Mouse (Mus musculus) MEL (cell line): ENCODE measurements around the gene Egfl7. TPM values are rescaled to one million over a fixed set of nuclear protein-coding genes. Genes with fewer than 3 reads are reported as not detected.

Source experiments
- DNase-seq: peaks from one replicate; pipeline ENCODE4 v3.0.0; 2011; ENCODE audit warnings: low read depth, low spot score
- H3K27ac ChIP-seq: 2 replicates; pipeline ENCODE4 v1.5.1; 2012; ENCODE audit warnings: low read depth, mild to moderate bottlenecking, control low read depth, low read length, moderate library complexity; ENCODE audit not compliant: control insufficient read depth
- H3K27me3 ChIP-seq, 2 experiments: fragments of 150-350 bp in 1 of 2; sonication (generic) in 1 of 2; 2 replicates each; pipeline ENCODE4 v1.6.1; 2012; ENCODE audit warnings: low read length in 2 of 2, mild to moderate bottlenecking in 2 of 2, improper control_type of control experiment in 1 of 2, moderate library complexity in 1 of 2; ENCODE audit not compliant: insufficient read depth in 2 of 2, control insufficient read depth in 1 of 2
- H3K36me3 ChIP-seq, 2 experiments: 2 replicates each; pipeline ENCODE4 v1.6.1; 2012 to 2014; ENCODE audit warnings: low read length in 2 of 2, improper control_type of control experiment in 1 of 2, inconsistent platforms in 1 of 2, mild to moderate bottlenecking in 1 of 2; ENCODE audit not compliant: insufficient read depth in 2 of 2, control insufficient read depth in 1 of 2
- H3K4me1 ChIP-seq, 2 experiments: fragments of 150-350 bp in 1 of 2; sonication (generic) in 1 of 2; 2 replicates each; pipeline ENCODE4 v1.6.1; 2012; ENCODE audit warnings: low read length in 2 of 2, improper control_type of control experiment in 1 of 2, mild to moderate bottlenecking in 1 of 2; ENCODE audit not compliant: insufficient read depth in 2 of 2, control insufficient read depth in 1 of 2
- H3K4me3 ChIP-seq, 2 experiments: fragments of 150-350 bp in 1 of 2; sonication (generic) in 1 of 2; 2 replicates each; pipeline ENCODE4 v1.5.1; 2012; ENCODE audit warnings: low read depth in 2 of 2, low read length in 2 of 2, mild to moderate bottlenecking in 2 of 2, moderate library complexity in 2 of 2, control low read depth in 1 of 2, improper control_type of control experiment in 1 of 2; ENCODE audit not compliant: control insufficient read depth in 1 of 2, insufficient read depth in 1 of 2
- H3K79me2 ChIP-seq: 2 replicates; pipeline ENCODE4 v1.6.1; 2012; ENCODE audit warnings: mild to moderate bottlenecking, low read length, moderate library complexity; ENCODE audit not compliant: control insufficient read depth, poor library complexity, insufficient read depth
- H3K9ac ChIP-seq: 2 replicates; pipeline ENCODE4 v1.6.1; 2012; ENCODE audit warnings: low read depth, mild to moderate bottlenecking, control low read depth, low read length, moderate library complexity; ENCODE audit not compliant: control insufficient read depth, poor library complexity, severe bottlenecking
- H3K9me3 ChIP-seq: fragments of 150-350 bp; sonication (generic); replicated peaks from 2 replicates; pipeline ENCODE4 v1.6.1; 2012; ENCODE audit warnings: mild to moderate bottlenecking, low read length, improper control_type of control experiment, moderate library complexity; ENCODE audit not compliant: insufficient read depth
- CTCF ChIP-seq, 3 experiments: IDR thresholded peaks in 2 of 3; conservative IDR thresholded peaks in 1 of 3; 2 replicates each; pipeline ENCODE4 v1.5.1; 2011 to 2012; ENCODE audit warnings: low read length in 3 of 3, low read depth in 2 of 3, mild to moderate bottlenecking in 2 of 3, improper control_type of control experiment in 1 of 3, inconsistent platforms in 1 of 3, mixed read lengths in 1 of 3, moderate library complexity in 1 of 3; ENCODE audit not compliant: control insufficient read depth in 1 of 3, insufficient read depth in 1 of 3, poor library complexity in 1 of 3, severe bottlenecking in 1 of 3
- ETS1 ChIP-seq: IDR thresholded peaks from 2 replicates; pipeline ENCODE4 v1.6.1; 2012; ENCODE audit warnings: low read depth, mild to moderate bottlenecking, inconsistent platforms, low read length, improper control_type of control experiment, moderate library complexity
- GATA1 ChIP-seq: IDR thresholded peaks from 2 replicates; pipeline ENCODE4 v1.6.1; 2011; ENCODE audit warnings: low read depth, low read length, improper control_type of control experiment
- KAT2A ChIP-seq: conservative IDR thresholded peaks from 2 replicates; pipeline ENCODE4 v1.6.1; 2012; ENCODE audit warnings: low read depth, low read length, improper control_type of control experiment, inconsistent platforms
- MAFK ChIP-seq: IDR thresholded peaks from 2 replicates; pipeline ENCODE4 v1.6.1; 2011; ENCODE audit warnings: low read depth, mild to moderate bottlenecking, low read length, improper control_type of control experiment, borderline replicate concordance
- MAZ ChIP-seq: IDR thresholded peaks from 2 replicates; pipeline ENCODE4 v1.6.1; 2012; ENCODE audit warnings: low read depth, mild to moderate bottlenecking, inconsistent platforms, low read length, improper control_type of control experiment
- MYB ChIP-seq: IDR thresholded peaks from 2 replicates; pipeline ENCODE4 v1.6.1; 2011; ENCODE audit warnings: mild to moderate bottlenecking, low read depth, low read length, improper control_type of control experiment
- NELFE ChIP-seq: IDR thresholded peaks from 2 replicates; pipeline ENCODE4 v1.6.1; 2011; ENCODE audit warnings: low read depth, low read length, improper control_type of control experiment
- POLR2AphosphoS2 ChIP-seq: IDR thresholded peaks from 2 replicates; pipeline ENCODE4 v1.6.1; 2011; ENCODE audit warnings: low read length, improper control_type of control experiment
- POLR2AphosphoS5 ChIP-seq: IDR thresholded peaks from 2 replicates; pipeline ENCODE4 v1.6.1; 2012; ENCODE audit warnings: low read depth, borderline replicate concordance, mild to moderate bottlenecking, inconsistent platforms, low read length, moderate library complexity, mixed read lengths
- RAD21 ChIP-seq: IDR thresholded peaks from 2 replicates; pipeline ENCODE4 v1.6.1; 2011; ENCODE audit warnings: mild to moderate bottlenecking, low read depth, low read length, improper control_type of control experiment
- SMC3 ChIP-seq: IDR thresholded peaks from 2 replicates; pipeline ENCODE4 v1.6.1; 2011; ENCODE audit warnings: low read depth, low read length, improper control_type of control experiment
- ZC3H11A ChIP-seq: IDR thresholded peaks from 2 replicates; pipeline ENCODE4 v1.6.1; 2012; ENCODE audit warnings: low read depth, mild to moderate bottlenecking, inconsistent platforms, low read length, improper control_type of control experiment
- ZMIZ1 ChIP-seq: IDR thresholded peaks from 2 replicates; pipeline ENCODE4 v1.6.1; 2012; ENCODE audit warnings: low read depth, mild to moderate bottlenecking, inconsistent platforms, low read length, improper control_type of control experiment, moderate library complexity
- polyA plus RNA-seq, 2 experiments: library from polyadenylated mRNA; stranded (reverse) in 1 of 2; unstranded in 1 of 2; fragments of >175 nt in 1 of 2; fragments of >200 nt in 1 of 2; gene quantifications; 2 replicates each; pipeline versions ENCODE4 v1.2.1 to v1.2.4; 2012; ENCODE audit warnings: low replicate concordance in 2 of 2, low read depth in 1 of 2; ENCODE audit not compliant: insufficient read length in 2 of 2, insufficient read depth in 1 of 2, missing spikeins in 1 of 2
- total RNA-seq: library from RNA; depleted of rRNA; stranded (reverse); fragments of 300-350 nt; gene quantifications from 2 replicates; pipeline ENCODE4 v1.2.3, GENCODE M21; 2012

Gene Egfl7
- total and polyA plus RNA-seq, 3 experiments, result 73.9 to 125 TPM; not detected in 1

- peak; percentile 35 to 67 (median 56); a peak in 5 of 6 replicates for TF ChIP-seq CTCF (IDR thresholded peaks at IDR 0.05 in 2 of 3, conservative IDR thresholded peaks at IDR 0.05 in 1 of 3; ENCODE audit: control insufficient read depth in 1 of 3, insufficient read depth in 1 of 3, low read depth in 2 of 3, low read length in 3 of 3, poor library complexity in 1 of 3, severe bottlenecking in 1 of 3)
- TF ChIP-seq KAT2A, result no peak
- TF ChIP-seq RAD21, result peak; percentile 66
- TF ChIP-seq SMC3, result peak; percentile 49
- no peak for TF ChIP-seq GATA1
- TF ChIP-seq MYB, result no peak
- TF ChIP-seq ZC3H11A, result peak; percentile 46; the same call in 1 of the 2 replicates
- no peak for TF ChIP-seq POLR2AphosphoS5
- peaks cover 0 to 4% of the 10 kb centered on the region in 2 experiments; a peak in 3 of 4 replicates for H3K27me3 ChIP-seq
- H3K9ac ChIP-seq, result no peak overlapping the region
- H3K9me3 ChIP-seq, result no peaks in the 10 kb centered on the region
- peak; percentile 45 for DNase-seq
- peaks cover 0 to 2% of the 10 kb centered on the region in 2 experiments; a peak in 3 of 4 replicates for H3K4me1 ChIP-seq
- no peak overlapping the region for H3K4me3 ChIP-seq
- no peak overlapping the region for H3K27ac ChIP-seq
- no peaks in the 10 kb centered on the region for H3K79me2 ChIP-seq
- H3K36me3 ChIP-seq, result no peaks in the 10 kb centered on the region; a peak in 1 of 4 replicates
Measured at GRCm38 (mm10) chr2:26566221-26566620, 13.6 kb upstream of the Egfl7 start.

GRCm38 (mm10) chr2:26570034-26570433 is 9.8 kb upstream of the Egfl7 start:
- Histone ChIP-seq H3K4me3 (no peak overlapping the region), H3K27me3 (peaks cover 0 to 4% of the 10 kb centered on the region in 2 experiments; a peak in 3 of 4 replicates), H3K9me3 (no peaks in the 10 kb centered on the region), H3K36me3 (peaks cover 0 to 11% of the 10 kb centered on the region in 2 experiments; a peak in 2 of 4 replicates), H3K79me2 (no peaks in the 10 kb centered on the region; the same call in 1 of the 2 replicates), H3K4me1 (peaks cover 22 to 35% of the 10 kb centered on the region in 2 experiments), H3K27ac (no peak overlapping the region), H3K9ac (no peak overlapping the region)
- peak; percentile 64 for DNase-seq
- TF ChIP-seq SMC3 (peak; percentile 66), RAD21 (peak; percentile 79), MAZ (peak; percentile 67; the same call in 1 of the 2 replicates), CTCF (IDR thresholded peaks at IDR 0.05 in 2 of 3, conservative IDR thresholded peaks at IDR 0.05 in 1 of 3; ENCODE audit: control insufficient read depth in 1 of 3, insufficient read depth in 1 of 3, low read depth in 2 of 3, low read length in 3 of 3, poor library complexity in 1 of 3, severe bottlenecking in 1 of 3) (peak; percentile 65 to 83 (median 79)), ZMIZ1 (no peak), POLR2AphosphoS2 (no peak), ZC3H11A (peak; percentile 41; the same call in 1 of the 2 replicates), MYB (no peak), MAFK (peak; percentile 83)

GRCm38 (mm10) chr2:26571400-26571799 is 8.4 kb upstream of the Egfl7 start:
- Histone ChIP-seq H3K9me3 (no peaks in the 10 kb centered on the region), H3K79me2 (peaks cover 2% of the 10 kb centered on the region; the same call in 1 of the 2 replicates), H3K4me1 (peaks cover 31 to 49% of the 10 kb centered on the region in 2 experiments), H3K9ac (peak overlapping the region; percentile 41), H3K27me3 (peaks cover 0 to 4% of the 10 kb centered on the region in 2 experiments; a peak in 3 of 4 replicates), H3K4me3 (no peak overlapping the region), H3K36me3 (peaks cover 0 to 23% of the 10 kb centered on the region in 2 experiments; a peak in 2 of 4 replicates), H3K27ac (peak overlapping the region; percentile 64)
- no peak for DNase-seq
- 0 out of 2 replicates have a peak, but pooled peaks have one; percentile 4 for TF ChIP-seq NELFE
- TF ChIP-seq ETS1, result no peak
